Mouse (Mus musculus) intestine, embryonic 16.5 days (tissue): Measurements from ENCODE around the gene Hyal5. TPM values are rescaled to one million over a fixed set of nuclear protein-coding genes. Genes with fewer than 3 reads are reported as not detected.

Source experiments
- ATAC-seq: fragments of 200-750 bp; cut with Nextera tagmentation; 2 replicates; pipeline ENCODE4 v1.8.0; 2017; ENCODE audit warnings: moderate TSS enrichment, moderate library complexity
- H3K27ac ChIP-seq: fragments of 300-500 bp; sonication (generic); 2 replicates; pipeline ENCODE4 v1.5.1; 2014; ENCODE audit warnings: mild to moderate bottlenecking, low read length
- H3K27me3 ChIP-seq: fragments of 300-500 bp; sonication (generic); replicated peaks from 2 replicates; pipeline ENCODE4 v1.6.1; 2014; ENCODE audit warnings: low read length, control low read depth, mixed read lengths; ENCODE audit not compliant: control insufficient read depth, insufficient read depth
- H3K36me3 ChIP-seq: fragments of 300-500 bp; sonication (generic); 2 replicates; pipeline ENCODE4 v1.6.1; 2014; ENCODE audit warnings: low read length, control low read depth; ENCODE audit not compliant: control insufficient read depth, insufficient read depth
- H3K4me1 ChIP-seq: fragments of 300-500 bp; sonication (generic); 2 replicates; pipeline ENCODE4 v1.6.1; 2014; ENCODE audit warnings: low read length, control low read depth, mixed read lengths; ENCODE audit not compliant: control insufficient read depth, insufficient read depth
- H3K4me2 ChIP-seq: fragments of 300-500 bp; sonication (generic); 2 replicates; pipeline ENCODE4 v1.6.1; 2014; ENCODE audit warnings: low read depth, low read length, control low read depth
- H3K4me3 ChIP-seq: fragments of 300-500 bp; sonication (generic); 2 replicates; pipeline ENCODE4 v1.5.1; 2014; ENCODE audit warnings: mild to moderate bottlenecking, low read length
- H3K9ac ChIP-seq: fragments of 300-500 bp; sonication (generic); 2 replicates; pipeline ENCODE4 v1.6.1; 2014; ENCODE audit warnings: low read depth, low read length
- H3K9me3 ChIP-seq: fragments of 300-500 bp; sonication (generic); 2 replicates; pipeline ENCODE4 v1.6.1; 2016; ENCODE audit warnings: low read length, control low read depth; ENCODE audit not compliant: control insufficient read depth
- WGBS: fragments of 180-500 bp; shearing (Covaris S2); extraction: QIAGEN DNeasy Blood & Tissue Kit; methylation state at CpG from one replicate; pipeline ENCODE4 v1.1.7; 2014; 5-methylcytosine and 5-hydroxymethylcytosine counted together
- polyA plus RNA-seq: library from polyadenylated mRNA; unstranded; fragments of >200 nt; fragmentation: Nextera tagmentation; extraction: Ambion mirVana; gene quantifications from 2 replicates; pipeline ENCODE4 v1.2.1, GENCODE M21; 2015

Gene Hyal5
- polyA plus RNA-seq, 1 experiment from 2014 or later, result 17.8 TPM

DNA sequence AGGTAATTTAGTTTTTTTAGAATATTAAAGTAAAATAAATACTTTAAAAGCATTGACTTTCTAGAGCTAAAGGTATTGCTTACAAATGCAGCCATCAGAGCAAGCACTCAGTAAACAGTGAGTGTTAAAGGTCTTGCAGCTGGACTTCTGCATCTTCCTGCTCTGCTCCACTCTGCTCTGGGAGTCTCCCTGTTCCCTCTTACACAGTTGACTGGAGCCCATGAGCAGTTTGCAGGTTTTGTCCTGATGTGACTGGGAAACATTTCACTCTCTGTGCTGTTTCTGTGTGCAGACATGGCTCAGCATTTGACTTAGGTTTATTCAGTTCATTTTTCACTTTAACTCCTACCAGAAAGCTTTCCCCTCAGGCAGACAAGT is 52.9 kb downstream of the Hyal5 start:
- no peak for ATAC-seq
- Histone ChIP-seq H3K4me2 (no peak overlapping the region), H3K27ac (no peak overlapping the region), H3K27me3 (no peaks in the 10 kb centered on the region), H3K4me1 (no peaks in the 10 kb centered on the region), H3K9me3 (no peaks in the 10 kb centered on the region), H3K4me3 (no peak overlapping the region), H3K9ac (no peak overlapping the region), H3K36me3 (no peaks in the 10 kb centered on the region)

DNA sequence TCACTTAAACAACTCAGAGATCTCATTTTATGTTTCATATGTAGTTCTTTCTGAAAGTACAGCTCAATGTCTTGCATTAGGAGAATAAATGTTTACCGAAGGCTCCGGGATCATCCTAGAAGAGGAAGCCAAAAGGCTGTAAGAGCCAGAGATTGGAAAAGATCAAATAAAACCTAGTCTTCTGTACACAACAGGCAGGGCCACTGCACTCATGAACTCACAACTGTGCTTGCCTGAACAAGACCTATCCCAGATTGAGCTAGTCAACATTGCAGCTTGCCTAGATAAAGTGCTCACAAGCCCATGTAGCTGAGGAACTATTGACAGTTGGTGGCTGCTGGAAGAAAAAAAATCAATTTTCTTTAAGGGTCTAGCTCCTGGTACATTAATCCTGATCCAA is 55.8 kb downstream of the Hyal5 start:
- no peak overlapping the region for H3K4me3 ChIP-seq
- no peaks in the 10 kb centered on the region for H3K27me3 ChIP-seq
- no peak overlapping the region for H3K9ac ChIP-seq
- no peaks in the 10 kb centered on the region for H3K4me1 ChIP-seq
- ATAC-seq, result no peak
- H3K27ac ChIP-seq, result no peak overlapping the region
- H3K9me3 ChIP-seq, result no peaks in the 10 kb centered on the region
- 83% methylated on average over 2 of the region's 2 CpGs for WGBS
- no peaks in the 10 kb centered on the region for H3K36me3 ChIP-seq
- no peak overlapping the region for H3K4me2 ChIP-seq

DNA sequence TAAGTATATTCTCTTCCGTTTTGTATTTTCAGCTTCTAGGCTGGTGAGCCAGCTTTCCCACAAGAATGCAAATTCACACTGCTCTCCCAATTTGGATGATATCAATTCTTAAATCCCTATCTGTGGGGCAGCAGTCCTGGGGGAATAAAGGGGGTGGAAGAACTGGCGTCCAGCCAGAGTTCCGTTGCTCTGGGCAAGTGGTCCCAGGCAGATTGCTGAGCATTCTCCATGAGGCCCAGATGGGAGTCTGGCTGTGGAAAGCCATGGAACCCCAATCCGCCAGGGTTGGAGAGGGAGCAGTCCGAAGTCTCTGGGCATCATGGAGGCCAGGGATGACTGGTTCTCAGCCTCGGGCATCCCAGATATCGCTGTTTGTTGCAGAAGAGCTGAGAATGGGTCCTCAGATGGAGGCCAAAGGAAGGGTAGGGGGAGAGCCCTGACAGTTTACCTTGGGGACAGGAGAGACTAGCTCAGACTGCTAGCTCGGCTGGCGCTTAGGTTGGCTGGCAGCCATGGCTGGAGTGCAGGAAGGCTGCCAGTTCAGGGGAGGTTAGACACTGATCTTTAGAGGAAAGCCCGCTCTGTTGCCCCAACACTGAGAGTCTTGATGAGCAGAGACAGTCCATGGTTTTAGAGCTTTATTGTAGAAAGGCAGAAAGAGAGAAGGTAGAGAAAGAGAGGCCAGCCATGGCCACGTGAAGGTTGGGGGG is 67.4 kb downstream of the Hyal5 start:
- Histone ChIP-seq H3K9me3 (peaks cover 4% of the 10 kb centered on the region; the same call in 1 of the 2 replicates), H3K4me3 (no peak overlapping the region), H3K9ac (no peak overlapping the region), H3K27ac (no peak overlapping the region), H3K36me3 (no peaks in the 10 kb centered on the region), H3K4me2 (no peak overlapping the region), H3K4me1 (no peaks in the 10 kb centered on the region), H3K27me3 (no peaks in the 10 kb centered on the region)
- no peak for ATAC-seq
- 91% methylated on average over 11 of the region's 11 CpGs for WGBS

Other genes starting within 250 kb of the Hyal5 start
- 76.6 and 85.0 TPM in 2 replicates for gene Wasl, start 193.0 kb upstream of the Hyal5 start, polyA plus RNA-seq
- not detected in 2 replicates for gene Hyal6, start 124.8 kb upstream of the Hyal5 start, polyA plus RNA-seq
- gene Hyal4, start 109.7 kb upstream of the Hyal5 start, polyA plus RNA-seq, result not detected in 2 replicates
- gene Spam1, start 66.8 kb upstream of the Hyal5 start, polyA plus RNA-seq, result not detected in 2 replicates
- 0.82 and 0.98 TPM in 2 replicates for gene Tmem229a, start 98.3 kb downstream of the Hyal5 start, polyA plus RNA-seq